Mouse (Mus musculus): ENCODE data around the gene Nt5c3b. TPM values are rescaled to one million over a fixed set of nuclear protein-coding genes. Genes with fewer than 3 reads are reported as not detected.
A peak's percentile ranks its signal among the peaks of the same experiment; 100 is the strongest.

The Nt5c3b gene
- total RNA-seq, 1 experiment: 27.4 TPM

- TF ChIP-seq ZC3H11A (IDR thresholded peaks at IDR 0.05; ENCODE audit: borderline replicate concordance, low read depth, low read length) (no peak), CHD2 (IDR thresholded peaks at IDR 0.05; ENCODE audit: low read depth, low read length) (no peak), MAFK (IDR thresholded peaks at IDR 0.05; ENCODE audit: insufficient read depth, low read depth, low read length) (no peak), ZNF384 (IDR thresholded peaks at IDR 0.05; ENCODE audit: low read depth, low read length) (no peak), HCFC1 (IDR thresholded peaks at IDR 0.05; ENCODE audit: borderline replicate concordance, insufficient read depth, low read length) (no peak)
- Histone ChIP-seq H3K27ac (ENCODE audit: insufficient read depth, low read depth, low read length, poor library complexity, severe bottlenecking) (peak overlapping the region; percentile 82), H3K9ac (ENCODE audit: insufficient read depth, low read depth, low read length, poor library complexity, severe bottlenecking) (peak overlapping the region; percentile 42), H3K4me1 (ENCODE audit: control insufficient read depth in 2 of 2, insufficient read depth in 2 of 2, low read length in 2 of 2, poor library complexity in 1 of 2) (peaks cover 11 to 36% of the 10 kb centered on the region in 2 experiments), H3K9me3 (ENCODE audit: control insufficient read depth, insufficient read depth, low read depth, low read length) (no peaks in the 10 kb centered on the region), H3K36me3 (ENCODE audit: control insufficient read depth, insufficient read depth, low read length, poor library complexity, severe bottlenecking) (no peaks in the 10 kb centered on the region), H3K4me3 (ENCODE audit: insufficient read depth in 1 of 2, low read depth in 1 of 2, low read length in 2 of 2, poor library complexity in 1 of 2, severe bottlenecking in 1 of 2) (peak overlapping the region; percentile 89 to 94)
- no peak for DNase-seq (ENCODE audit: low read depth, low spot score)
- in situ Hi-C loops (cut with MboI; ENCODE audit: low sequenced_read_pairs in 2 of 2, unreplicated experiment in 2 of 2): no loop called here
Observed at GRCm38 (mm10) chr11:100395861-100396631, 45.6 kb downstream of the Nt5c3b start.

DNA sequence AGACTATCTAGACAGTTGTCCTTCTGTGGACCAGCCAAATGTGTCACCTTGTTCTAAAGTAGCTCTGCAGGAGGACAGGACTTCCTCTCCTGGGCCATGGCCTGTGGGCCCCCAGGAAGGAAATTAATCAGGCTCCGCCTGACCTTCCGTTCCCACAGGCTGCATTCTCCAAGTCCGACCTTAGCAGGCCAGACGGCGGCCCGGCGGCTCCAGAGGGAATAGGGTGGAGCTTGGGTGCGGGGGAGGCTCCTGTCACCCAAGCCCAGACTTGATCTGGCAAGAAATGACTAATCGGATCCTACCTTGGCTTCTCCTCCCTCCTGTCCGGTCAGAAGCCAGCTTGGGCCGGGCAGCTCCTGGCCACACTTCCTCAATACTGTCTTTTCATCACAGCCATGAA is 46.4 kb downstream of the Nt5c3b start:
- Histone ChIP-seq H3K9me3 (ENCODE audit: control insufficient read depth, insufficient read depth, low read depth, low read length) (no peaks in the 10 kb centered on the region), H3K4me1 (ENCODE audit: control insufficient read depth in 2 of 2, insufficient read depth in 2 of 2, low read length in 2 of 2, poor library complexity in 1 of 2) (peaks cover 13 to 42% of the 10 kb centered on the region in 2 experiments), H3K27ac (ENCODE audit: insufficient read depth, low read depth, low read length, poor library complexity, severe bottlenecking) (0 out of 2 replicates have a peak overlapping the region, but pooled peaks have one; percentile 82), H3K4me3 (ENCODE audit: insufficient read depth in 1 of 2, low read depth in 1 of 2, low read length in 2 of 2, poor library complexity in 1 of 2, severe bottlenecking in 1 of 2) (peak overlapping the region; percentile 89 to 94; a peak in 3 of 4 replicates), H3K36me3 (ENCODE audit: control insufficient read depth, insufficient read depth, low read length, poor library complexity, severe bottlenecking) (no peaks in the 10 kb centered on the region), H3K9ac (ENCODE audit: insufficient read depth, low read depth, low read length, poor library complexity, severe bottlenecking) (no peak overlapping the region)
- no peak for TF ChIP-seq CHD2 (IDR thresholded peaks at IDR 0.05; ENCODE audit: low read depth, low read length)
- no peak for TF ChIP-seq ZNF384 (IDR thresholded peaks at IDR 0.05; ENCODE audit: low read depth, low read length)
- TF ChIP-seq MAFK (IDR thresholded peaks at IDR 0.05; ENCODE audit: insufficient read depth, low read depth, low read length): no peak
- TF ChIP-seq HCFC1 (IDR thresholded peaks at IDR 0.05; ENCODE audit: borderline replicate concordance, insufficient read depth, low read length): no peak
- no peak for TF ChIP-seq ZC3H11A (IDR thresholded peaks at IDR 0.05; ENCODE audit: borderline replicate concordance, low read depth, low read length)
- no peak for DNase-seq (ENCODE audit: low read depth, low spot score)
- in situ Hi-C loops (cut with MboI; ENCODE audit: low sequenced_read_pairs in 2 of 2, unreplicated experiment in 2 of 2): no loop called here

GRCm38 (mm10) chr11:100394353-100395074 is 47.1 kb downstream of the Nt5c3b start:
- DNase-seq (ENCODE audit: low read depth, low spot score): no peak
- Histone ChIP-seq H3K9me3 (ENCODE audit: control insufficient read depth, insufficient read depth, low read depth, low read length) (no peaks in the 10 kb centered on the region), H3K9ac (ENCODE audit: insufficient read depth, low read depth, low read length, poor library complexity, severe bottlenecking) (no peak overlapping the region), H3K4me1 (ENCODE audit: control insufficient read depth in 2 of 2, insufficient read depth in 2 of 2, low read length in 2 of 2, poor library complexity in 1 of 2) (peaks cover 13 to 43% of the 10 kb centered on the region in 2 experiments), H3K4me3 (ENCODE audit: insufficient read depth in 1 of 2, low read depth in 1 of 2, low read length in 2 of 2, poor library complexity in 1 of 2, severe bottlenecking in 1 of 2) (no peak overlapping the region; a peak in 1 of 4 replicates), H3K36me3 (ENCODE audit: control insufficient read depth, insufficient read depth, low read length, poor library complexity, severe bottlenecking) (no peaks in the 10 kb centered on the region), H3K27ac (ENCODE audit: insufficient read depth, low read depth, low read length, poor library complexity, severe bottlenecking) (no peak overlapping the region)
- in situ Hi-C loops (cut with MboI; ENCODE audit: low sequenced_read_pairs in 2 of 2, unreplicated experiment in 2 of 2): no loop called here
- TF ChIP-seq ZC3H11A (IDR thresholded peaks at IDR 0.05; ENCODE audit: borderline replicate concordance, low read depth, low read length) (no peak), HCFC1 (IDR thresholded peaks at IDR 0.05; ENCODE audit: borderline replicate concordance, insufficient read depth, low read length) (no peak), CHD2 (IDR thresholded peaks at IDR 0.05; ENCODE audit: low read depth, low read length) (no peak), ZNF384 (IDR thresholded peaks at IDR 0.05; ENCODE audit: low read depth, low read length) (no peak), MAFK (IDR thresholded peaks at IDR 0.05; ENCODE audit: insufficient read depth, low read depth, low read length) (no peak)

DNA sequence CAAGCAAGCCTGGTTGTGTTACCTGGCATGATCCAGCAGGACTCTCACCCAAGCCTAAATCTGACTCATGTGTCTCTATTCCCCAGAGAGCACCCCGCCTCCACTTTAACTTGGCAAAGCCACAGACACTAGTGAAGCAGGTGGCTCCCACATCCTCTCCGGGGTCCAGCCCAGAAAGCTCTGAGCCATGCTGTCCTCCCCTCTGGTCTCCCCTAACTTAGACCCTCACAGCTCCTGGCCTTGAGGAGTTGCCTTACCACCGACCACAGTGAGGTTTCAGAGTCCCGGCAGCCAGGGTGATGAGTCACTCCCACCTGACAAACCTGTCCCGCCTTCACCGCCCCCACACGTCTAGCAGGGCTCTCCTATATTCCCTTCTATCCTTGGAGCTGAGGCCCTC is 47.9 kb downstream of the Nt5c3b start:
- Histone ChIP-seq H3K4me3 (ENCODE audit: insufficient read depth in 1 of 2, low read depth in 1 of 2, low read length in 2 of 2, poor library complexity in 1 of 2, severe bottlenecking in 1 of 2) (no peak overlapping the region), H3K27ac (ENCODE audit: insufficient read depth, low read depth, low read length, poor library complexity, severe bottlenecking) (no peak overlapping the region), H3K9me3 (ENCODE audit: control insufficient read depth, insufficient read depth, low read depth, low read length) (no peaks in the 10 kb centered on the region), H3K9ac (ENCODE audit: insufficient read depth, low read depth, low read length, poor library complexity, severe bottlenecking) (no peak overlapping the region), H3K4me1 (ENCODE audit: control insufficient read depth in 2 of 2, insufficient read depth in 2 of 2, low read length in 2 of 2, poor library complexity in 1 of 2) (peaks cover 13 to 42% of the 10 kb centered on the region in 2 experiments), H3K36me3 (ENCODE audit: control insufficient read depth, insufficient read depth, low read length, poor library complexity, severe bottlenecking) (no peaks in the 10 kb centered on the region)
- TF ChIP-seq ZNF384 (IDR thresholded peaks at IDR 0.05; ENCODE audit: low read depth, low read length) (no peak), MAFK (IDR thresholded peaks at IDR 0.05; ENCODE audit: insufficient read depth, low read depth, low read length) (no peak), ZC3H11A (IDR thresholded peaks at IDR 0.05; ENCODE audit: borderline replicate concordance, low read depth, low read length) (no peak), HCFC1 (IDR thresholded peaks at IDR 0.05; ENCODE audit: borderline replicate concordance, insufficient read depth, low read length) (no peak), CHD2 (IDR thresholded peaks at IDR 0.05; ENCODE audit: low read depth, low read length) (no peak)
- DNase-seq (ENCODE audit: low read depth, low spot score): no peak
- in situ Hi-C loops (cut with MboI; ENCODE audit: low sequenced_read_pairs in 2 of 2, unreplicated experiment in 2 of 2): no loop called here
